Mouse (Mus musculus): ENCODE data around the gene Polrmt. TPM values are rescaled to one million over a fixed set of nuclear protein-coding genes. Genes with fewer than 3 reads are reported as not detected.

Polrmt gene
- total RNA-seq, 2 experiments from 2014 or later, result 40.1 to 43.7 TPM

DNA sequence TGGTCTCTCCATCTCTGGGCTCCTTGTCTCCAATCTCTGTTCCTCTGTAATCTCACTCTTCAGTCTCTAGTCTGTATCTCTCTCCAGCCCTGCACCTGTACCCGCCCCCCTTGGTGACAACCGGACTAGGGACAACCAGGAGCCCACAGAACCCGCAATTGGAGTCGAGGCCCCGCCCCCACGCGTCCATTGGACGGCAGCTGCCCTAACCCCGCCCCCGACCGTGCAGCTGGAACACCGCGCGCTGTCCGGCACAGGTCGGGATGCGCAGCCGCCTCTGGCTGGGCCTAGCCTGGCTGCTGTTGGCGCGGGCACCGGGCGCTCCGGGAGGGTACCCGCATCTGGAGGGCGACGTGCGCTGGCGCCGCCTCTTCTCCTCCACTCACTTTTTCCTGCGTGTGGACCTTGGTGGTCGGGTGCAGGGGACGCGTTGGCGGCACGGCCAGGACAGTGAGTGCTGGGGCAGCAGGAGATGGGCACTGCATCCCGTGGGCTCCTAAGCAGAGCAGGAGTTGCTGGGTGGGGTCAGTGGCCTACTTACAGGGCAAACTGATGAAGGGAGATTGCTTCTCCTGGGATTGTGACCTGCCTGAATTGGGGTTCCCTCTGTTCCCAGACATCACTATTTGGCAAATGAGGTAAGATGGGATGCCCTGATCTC is 8.6 kb upstream of the Polrmt start, which contains the start of gene Fgf22:
Gene Fgf22, plus strand, starts transcription at position 221 of the 661 bp plus-strand sequence.
- intact Hi-C loops (cut with DNase I), result no loop called here
- peak in 1 of 2 experiments; percentile 87 for DNase-seq (ENCODE audit: extremely low spot score in 1 of 2, low spot score in 2 of 2)

DNA sequence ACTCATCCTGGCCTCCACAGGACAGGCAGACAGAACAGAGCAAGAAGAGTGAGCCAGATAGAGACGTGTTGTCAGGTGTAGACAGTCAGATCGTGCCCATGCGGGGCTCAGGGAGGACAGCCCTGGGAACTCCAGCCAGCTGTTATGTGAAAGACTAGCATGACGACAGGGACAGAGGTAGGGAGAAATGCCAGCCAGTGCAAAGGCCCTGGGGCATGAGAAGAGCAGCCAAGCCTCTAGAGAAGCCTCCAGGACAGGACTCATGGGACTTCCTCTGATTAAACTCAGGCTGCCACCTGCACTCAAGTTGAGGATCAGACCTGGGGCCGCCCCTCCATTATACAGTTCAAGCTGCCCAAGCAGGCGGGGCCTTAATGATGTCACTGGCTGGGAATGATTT is 2.1 kb upstream of the Polrmt start:
- no peak for DNase-seq (ENCODE audit: extremely low spot score in 1 of 2, low spot score in 2 of 2)
- intact Hi-C loops (cut with DNase I), result no loop called here

DNA sequence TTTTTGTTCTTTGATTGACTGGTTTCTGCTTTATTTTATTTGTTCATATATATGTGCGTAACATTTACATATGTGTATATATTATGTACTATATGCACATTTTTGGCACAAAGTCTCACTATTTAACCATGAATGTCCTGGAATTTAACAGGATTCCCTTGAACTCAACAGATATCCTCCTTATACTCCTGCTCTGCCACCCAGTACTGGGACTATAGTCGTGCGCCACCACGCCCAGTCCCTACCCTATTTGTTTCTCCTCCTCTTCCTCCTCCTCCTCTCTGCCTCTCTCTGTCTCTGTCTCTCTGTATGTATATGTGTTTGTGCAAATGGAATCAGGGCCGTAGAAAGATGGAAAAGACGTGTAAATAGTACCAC is 382 bp upstream of the Polrmt start:
- DNase-seq (ENCODE audit: extremely low spot score in 1 of 2, low spot score in 2 of 2), result no peak
- intact Hi-C loops (cut with DNase I), result no loop called here

DNA sequence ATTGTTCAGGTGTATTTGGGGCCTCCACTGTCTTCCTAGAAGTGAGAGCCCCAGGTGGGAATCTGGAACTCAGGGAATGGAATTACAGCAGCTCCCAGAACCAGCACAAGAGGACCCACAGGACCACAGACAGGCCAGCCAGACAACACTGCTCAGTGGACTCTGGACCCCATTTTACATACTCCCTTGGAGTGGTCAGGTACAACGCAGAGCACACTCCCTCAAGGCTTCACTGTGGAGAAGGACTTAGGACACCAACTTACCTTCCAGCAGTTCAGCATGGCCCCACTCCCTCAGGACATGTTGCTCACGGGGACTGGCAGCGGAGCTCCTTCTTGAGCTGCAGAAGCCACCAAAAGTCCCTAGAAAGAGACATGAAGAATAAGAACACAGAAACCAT is 970 bp downstream of the Polrmt start:
- DNase-seq (ENCODE audit: extremely low spot score in 1 of 2, low spot score in 2 of 2), result no peak
- intact Hi-C loops (cut with DNase I), result no loop called here

DNA sequence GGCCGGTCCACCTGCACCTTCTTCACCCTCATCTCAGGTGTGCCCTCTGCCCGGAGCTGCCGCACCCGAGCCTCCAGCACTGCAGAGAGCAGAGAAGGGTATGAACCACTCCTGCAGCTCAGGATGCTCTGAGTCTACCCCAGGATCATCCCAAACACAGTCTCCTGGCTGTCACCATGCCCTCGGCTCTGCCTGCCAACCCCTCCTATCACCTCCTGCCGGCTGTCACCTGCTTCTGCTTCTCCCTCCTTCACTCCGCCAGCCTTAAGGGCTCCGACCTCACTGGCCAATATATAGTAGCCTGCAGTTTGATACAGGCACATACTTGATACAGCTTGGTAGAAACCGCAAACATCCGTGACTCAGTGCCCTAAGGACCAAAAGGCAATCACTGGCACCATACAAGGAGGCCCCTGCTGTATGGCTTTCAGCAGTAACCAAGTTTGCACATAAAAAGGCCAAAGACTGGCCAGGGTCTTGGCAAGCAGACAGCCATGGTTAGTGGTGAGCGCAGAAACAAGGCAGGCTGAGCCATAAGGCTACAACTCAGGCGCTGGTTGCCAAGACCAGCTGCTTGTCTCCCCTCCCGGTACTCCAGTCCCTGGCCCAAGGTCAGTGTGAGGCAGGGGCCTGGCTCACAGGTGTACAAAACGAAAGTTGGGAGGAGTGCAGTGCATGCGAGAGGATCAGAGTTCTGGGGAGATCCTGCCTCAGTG is 2.6 kb downstream of the Polrmt start:
- intact Hi-C loops (cut with DNase I), result no loop called here
- DNase-seq (ENCODE audit: extremely low spot score in 1 of 2, low spot score in 2 of 2), result no peak

DNA sequence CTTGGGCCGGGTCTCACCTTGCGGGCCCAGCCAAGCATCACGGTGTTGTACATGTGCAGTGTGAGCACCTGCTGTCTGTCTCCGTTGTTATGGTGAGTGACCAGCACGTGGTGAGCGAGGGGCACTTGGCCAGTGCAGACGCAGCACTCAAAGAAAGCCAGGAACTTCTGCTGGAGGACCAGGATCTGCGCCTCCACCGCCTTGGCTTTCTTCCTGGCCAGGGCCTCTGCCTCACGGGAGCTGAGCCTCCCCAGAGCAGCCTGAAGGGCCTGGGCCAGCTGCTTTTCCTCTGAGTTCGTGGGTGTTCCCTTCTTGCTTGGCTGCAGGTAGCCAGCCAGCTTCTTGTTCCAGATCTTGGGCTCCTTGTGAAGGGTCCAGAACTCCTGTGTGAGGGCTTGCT is 3.2 kb downstream of the Polrmt start:
- DNase-seq (ENCODE audit: extremely low spot score in 1 of 2, low spot score in 2 of 2), result no peak
- intact Hi-C loops (cut with DNase I), result no loop called here

DNA sequence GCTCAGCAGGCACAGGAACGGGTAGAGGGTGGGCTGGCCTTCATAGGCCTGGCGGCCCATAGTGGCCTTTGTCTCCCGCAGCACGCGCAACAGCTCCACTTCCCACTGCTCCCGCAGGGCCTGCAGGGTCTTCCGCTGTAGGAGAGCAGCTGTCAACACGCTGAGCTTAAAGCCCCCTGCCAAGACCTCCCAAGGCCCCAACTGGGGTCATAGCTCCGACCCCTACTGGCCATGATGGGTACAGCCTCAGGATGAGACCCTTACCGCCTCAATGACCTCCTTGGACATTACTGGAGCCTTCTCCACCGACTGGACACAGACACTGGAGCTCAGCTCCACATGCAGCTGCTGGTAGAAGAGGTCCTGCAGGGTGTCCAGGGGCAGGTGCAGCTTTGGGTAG is 5.5 kb downstream of the Polrmt start:
- no peak for DNase-seq (ENCODE audit: extremely low spot score in 1 of 2, low spot score in 2 of 2)
- intact Hi-C loops (cut with DNase I), result no loop called here

DNA sequence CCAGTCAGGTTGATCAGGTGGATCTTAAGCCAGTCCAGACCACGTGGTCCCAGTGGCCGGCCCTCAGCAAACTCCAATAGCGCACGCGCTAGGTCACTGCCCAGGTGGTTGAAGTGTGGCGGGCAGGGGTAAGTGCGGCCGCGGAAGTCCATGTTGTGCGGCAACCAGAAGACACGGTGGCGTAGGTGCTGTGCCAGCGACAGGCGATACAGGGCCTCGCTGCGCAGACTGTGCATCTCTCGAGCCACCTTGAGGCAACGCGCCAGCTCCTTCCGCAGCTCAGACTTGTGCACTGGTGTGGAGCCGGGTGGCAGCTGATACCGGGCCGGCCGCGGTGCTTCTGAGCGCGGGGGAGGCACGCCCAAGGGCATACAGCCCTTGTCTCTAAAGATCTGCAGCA is 7.1 kb downstream of the Polrmt start:
- no peak for DNase-seq (ENCODE audit: extremely low spot score in 1 of 2, low spot score in 2 of 2)
- intact Hi-C loops (cut with DNase I), result no loop called here

DNA sequence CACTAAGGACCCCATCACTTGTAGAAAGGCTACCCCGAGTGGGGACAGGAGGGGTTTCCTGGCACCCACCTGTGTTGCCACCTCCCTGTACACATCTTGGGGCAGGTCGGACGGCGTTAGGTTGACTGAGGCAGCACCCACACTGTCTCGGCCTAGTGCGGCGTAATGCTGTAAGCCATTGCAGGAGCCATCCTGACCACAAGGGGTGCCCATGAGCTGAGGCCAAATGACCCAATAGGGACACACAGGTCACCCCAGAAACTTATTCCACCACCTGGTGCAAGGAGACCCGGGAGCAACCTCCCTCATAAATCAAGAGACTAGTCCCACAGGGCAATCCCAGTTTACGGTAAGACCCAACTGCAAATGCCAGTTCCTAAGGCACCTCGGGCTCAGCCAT is 8.1 kb downstream of the Polrmt start:
- peak in 1 of 2 experiments; percentile 37 for DNase-seq (ENCODE audit: extremely low spot score in 1 of 2, low spot score in 2 of 2)
- intact Hi-C loops (cut with DNase I), result no loop called here

DNA sequence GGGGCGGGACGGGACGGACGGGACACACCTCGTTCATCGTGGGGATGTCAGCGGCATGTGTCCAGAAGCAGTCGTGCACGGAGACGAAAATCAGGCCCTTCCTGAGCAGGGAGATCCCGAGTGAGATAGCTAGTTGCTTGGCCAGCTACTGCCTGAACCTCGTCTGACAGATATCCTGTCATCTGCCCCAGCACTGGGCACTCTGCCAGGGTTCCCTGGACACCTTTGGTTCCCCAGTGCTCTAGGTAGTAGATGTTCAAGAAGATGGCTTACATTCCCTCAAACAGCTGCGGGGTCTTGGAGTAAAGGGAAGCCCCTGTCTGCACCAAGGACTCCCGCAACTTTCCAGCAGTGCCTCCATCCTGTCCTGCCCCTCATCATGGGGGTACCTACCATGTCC is 9.7 kb downstream of the Polrmt start:
- intact Hi-C loops (cut with DNase I), result no loop called here
- DNase-seq (ENCODE audit: extremely low spot score in 1 of 2, low spot score in 2 of 2), result no peak

DNA sequence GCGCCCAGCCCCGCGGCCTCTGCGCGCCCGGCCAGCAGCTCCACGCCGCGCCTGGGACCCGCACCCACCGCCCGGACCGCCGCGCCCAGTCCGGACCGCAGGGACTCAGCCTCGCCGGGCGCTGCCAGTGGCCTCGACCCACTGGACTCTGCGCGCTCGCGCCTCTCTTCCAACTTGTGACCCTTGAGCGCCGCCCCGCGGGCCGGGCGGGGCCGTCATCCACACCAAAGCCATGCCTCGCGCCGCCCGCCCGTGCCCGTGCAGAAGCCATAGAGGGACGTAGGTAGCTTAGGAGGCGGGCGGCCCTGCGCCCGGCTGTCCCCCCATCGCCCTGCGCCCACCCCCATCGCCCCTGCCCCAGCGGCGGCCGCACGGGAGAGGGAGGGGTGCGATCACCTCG is 11.0 kb downstream of the Polrmt start:
- DNase-seq (ENCODE audit: extremely low spot score in 1 of 2, low spot score in 2 of 2), result peak in 1 of 2 experiments; percentile 42
- intact Hi-C loops (cut with DNase I), result no loop called here

DNA sequence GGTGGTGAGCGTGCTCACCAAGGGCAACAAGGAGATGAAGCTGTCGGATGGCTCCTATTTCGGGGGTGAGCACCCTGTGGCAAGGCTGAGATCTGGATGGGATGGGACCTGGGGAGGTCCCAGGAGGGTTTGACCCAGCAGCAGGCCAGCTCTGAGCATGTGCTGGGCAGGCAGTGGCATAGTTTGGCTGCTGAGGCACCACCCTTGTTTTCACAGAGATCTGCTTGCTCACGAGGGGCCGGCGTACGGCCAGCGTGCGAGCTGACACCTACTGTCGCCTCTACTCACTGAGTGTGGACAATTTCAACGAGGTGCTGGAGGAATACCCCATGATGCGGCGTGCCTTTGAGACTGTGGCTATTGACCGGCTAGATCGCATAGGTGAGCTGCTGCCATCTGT is 12.5 kb downstream of the Polrmt start:
- intact Hi-C loops (cut with DNase I), result no loop called here

DNA sequence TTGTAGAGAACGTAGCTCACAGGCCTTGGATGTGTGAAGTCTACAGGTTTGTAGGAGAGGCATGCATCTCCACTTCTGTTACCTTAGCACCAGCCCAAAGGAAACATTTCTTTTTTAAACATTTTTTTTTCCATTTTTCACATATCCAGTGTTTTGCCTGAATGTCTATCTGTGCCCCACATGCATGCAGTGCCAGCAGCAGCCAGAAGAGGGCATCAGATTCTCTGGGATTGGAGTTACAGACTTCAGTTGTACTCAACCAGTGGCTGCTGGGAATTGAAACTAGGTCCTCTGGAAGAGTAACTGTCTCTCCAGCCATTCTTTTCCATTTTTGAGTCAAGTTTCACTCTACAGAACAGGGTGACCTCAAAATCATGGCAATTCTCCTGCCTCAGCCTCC is 13.9 kb downstream of the Polrmt start:
- intact Hi-C loops (cut with DNase I), result no loop called here
- DNase-seq (ENCODE audit: extremely low spot score in 1 of 2, low spot score in 2 of 2), result no peak

More for the DNA sequence above, 12.5 kb downstream of the Polrmt start:
- no peak for DNase-seq (ENCODE audit: extremely low spot score in 1 of 2, low spot score in 2 of 2)

DNA sequence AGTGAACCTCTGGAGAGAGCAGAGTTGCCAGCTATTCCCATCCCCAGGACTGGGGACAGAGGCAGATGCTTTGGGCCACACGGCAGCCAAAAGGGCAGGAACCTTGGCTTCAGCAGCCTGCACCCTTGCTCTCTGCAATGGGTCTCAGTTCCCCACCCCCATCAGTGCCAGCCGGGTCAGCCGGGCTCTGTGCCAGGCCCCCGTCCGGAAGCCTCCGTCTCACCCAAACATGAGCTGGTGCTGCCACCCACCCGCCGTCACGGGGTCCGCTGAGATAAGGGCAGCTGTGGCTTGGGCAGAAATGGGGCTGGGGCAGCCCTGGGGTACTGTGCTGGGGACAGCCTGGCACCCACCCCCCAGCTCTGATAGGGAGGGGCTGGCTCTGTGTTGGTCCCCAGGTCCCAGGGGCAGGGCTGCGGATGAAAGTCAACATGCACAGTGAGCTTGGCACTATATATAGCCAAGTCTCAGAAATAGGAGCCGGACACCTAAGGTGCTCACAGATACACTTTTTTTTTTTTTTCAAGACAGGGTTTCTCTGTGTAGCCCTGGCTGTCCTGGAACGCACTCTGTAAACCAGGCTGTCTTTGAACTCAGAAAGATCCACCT is 16.9 kb downstream of the Polrmt start:
- DNase-seq (ENCODE audit: extremely low spot score in 1 of 2, low spot score in 2 of 2), result peak in 1 of 2 experiments; percentile 75
- intact Hi-C loops (cut with DNase I), result no loop called here

DNA sequence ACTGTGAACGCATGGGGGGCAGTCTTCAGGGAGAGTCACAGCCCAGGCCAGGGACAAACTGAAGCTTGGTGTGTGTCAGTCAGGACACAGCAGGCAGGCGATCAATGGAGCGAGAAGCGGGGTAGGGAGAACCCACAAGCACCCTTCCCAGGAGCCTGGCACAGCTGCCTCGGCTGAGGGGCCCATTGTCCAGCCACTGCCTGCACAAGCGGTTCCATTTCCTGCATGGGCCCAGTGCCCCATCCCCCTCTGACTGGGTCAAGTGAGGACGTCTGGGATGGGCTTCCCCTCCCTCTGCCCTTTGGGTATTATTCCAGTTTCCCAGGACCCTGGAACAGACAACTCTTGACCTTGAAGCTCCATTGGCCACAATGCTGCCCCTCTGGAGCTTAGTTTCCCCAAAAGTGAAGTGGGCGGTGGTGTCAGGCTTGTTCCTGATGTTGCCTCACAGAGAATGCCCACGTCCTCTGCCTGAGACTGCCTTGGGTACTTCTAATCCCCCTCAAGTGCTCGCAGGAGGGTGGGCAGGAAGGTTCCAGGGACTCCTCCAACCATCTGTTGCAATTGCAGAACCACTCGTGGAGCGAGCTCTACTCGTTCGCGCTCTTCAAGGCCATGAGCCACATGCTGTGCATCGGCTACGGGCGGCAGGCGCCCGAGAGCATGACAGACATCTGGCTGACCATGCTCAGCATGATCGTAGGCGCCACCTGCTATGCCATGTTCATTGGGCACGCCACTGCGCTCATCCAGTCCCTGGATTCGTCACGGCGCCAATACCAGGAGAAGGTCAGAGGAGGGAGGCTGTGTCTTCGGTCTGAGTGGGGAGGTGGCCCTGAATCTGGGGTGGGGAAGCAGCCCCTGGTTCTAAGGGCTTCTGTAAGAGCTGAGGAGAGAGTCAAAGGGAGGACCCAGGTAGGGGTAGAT is 17.8 kb downstream of the Polrmt start:
- intact Hi-C loops (cut with DNase I), result no loop called here
- DNase-seq (ENCODE audit: extremely low spot score in 1 of 2, low spot score in 2 of 2), result peak in 1 of 2 experiments; percentile 68

DNA sequence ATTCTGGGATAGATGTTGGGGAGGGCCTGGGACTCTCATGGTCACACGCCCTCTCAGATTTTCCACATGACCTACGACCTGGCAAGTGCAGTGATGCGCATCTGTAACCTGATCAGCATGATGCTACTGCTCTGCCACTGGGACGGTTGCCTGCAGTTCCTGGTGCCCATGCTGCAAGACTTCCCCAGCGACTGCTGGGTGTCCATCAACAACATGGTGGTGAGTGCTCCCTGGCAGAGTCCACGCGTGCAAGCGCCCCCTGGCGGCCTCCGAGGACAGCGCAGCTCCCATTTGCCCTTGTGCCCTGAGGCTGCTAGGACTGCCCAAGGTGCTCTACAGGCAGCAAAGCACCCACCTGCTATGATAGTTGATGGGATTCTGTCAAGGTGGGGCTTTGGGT is 20.3 kb downstream of the Polrmt start:
- intact Hi-C loops (cut with DNase I), result no loop called here
- DNase-seq (ENCODE audit: extremely low spot score in 1 of 2, low spot score in 2 of 2), result peak in 1 of 2 experiments; percentile 65

DNA sequence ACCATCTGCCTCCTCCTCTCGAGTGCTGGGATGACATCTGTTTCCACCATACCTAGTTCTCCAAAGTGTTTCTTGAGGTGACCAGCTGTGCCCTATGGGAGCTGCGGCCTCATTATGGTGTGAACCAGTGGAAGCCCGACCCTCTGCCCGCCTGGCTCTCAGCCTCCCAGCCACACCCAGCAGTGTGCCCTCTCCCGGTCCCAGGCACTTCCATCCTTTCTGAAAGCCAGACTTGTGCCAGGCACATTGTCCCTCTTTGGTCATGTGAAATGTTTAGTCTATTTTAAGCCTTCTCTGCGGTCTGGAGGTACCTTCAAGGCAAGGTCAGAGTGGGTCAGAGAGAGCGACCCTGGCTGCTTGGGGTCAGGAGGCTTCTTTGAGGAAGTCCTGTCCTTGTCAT is 22.7 kb downstream of the Polrmt start:
- intact Hi-C loops (cut with DNase I), result no loop called here
- no peak for DNase-seq (ENCODE audit: extremely low spot score in 1 of 2, low spot score in 2 of 2)

DNA sequence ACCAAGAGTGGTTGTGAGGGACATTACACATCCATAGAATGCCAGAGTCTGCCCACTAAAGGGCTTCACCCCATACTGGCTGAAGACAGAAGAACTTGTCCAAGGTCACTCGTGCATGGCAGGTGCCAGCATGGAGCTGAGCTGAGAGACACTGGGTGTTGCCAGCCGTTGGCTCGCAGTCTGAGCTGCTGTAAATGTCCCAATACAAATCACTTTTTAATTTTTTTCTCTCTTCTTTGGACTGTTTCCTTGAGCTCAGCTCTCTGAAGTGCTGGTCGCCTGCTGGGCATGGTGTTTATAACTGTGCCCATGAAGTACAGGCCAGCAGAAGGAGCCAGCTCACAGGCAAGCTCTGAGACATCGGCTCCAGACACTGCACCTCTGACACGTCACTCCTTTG is 23.3 kb downstream of the Polrmt start:
- intact Hi-C loops (cut with DNase I), result no loop called here
- DNase-seq (ENCODE audit: extremely low spot score in 1 of 2, low spot score in 2 of 2), result no peak

DNA sequence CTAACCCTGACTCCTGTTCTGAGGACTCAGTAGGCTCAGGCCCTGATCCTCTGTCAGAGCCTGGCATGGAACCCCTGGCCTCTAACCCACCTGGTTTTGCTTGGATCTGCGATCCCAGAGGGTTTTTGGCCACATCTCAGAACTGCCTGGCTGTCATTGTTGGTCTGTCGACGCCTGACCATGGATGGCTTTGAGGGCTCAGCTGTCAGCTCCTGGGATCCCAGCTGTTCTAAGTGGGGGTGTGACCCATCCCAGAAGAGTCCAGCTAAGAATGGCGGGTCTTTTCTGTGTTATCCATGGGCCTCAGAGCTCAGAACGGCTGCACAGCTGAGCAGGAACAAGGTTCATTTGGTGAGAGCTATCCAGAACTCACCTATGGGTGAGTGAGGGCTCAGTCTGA is 25.3 kb downstream of the Polrmt start:
- intact Hi-C loops (cut with DNase I), result no loop called here
- no peak for DNase-seq (ENCODE audit: extremely low spot score in 1 of 2, low spot score in 2 of 2)
